Mouse (Mus musculus): ENCODE results near the gene Jagn1. TPM values are rescaled to one million over a fixed set of nuclear protein-coding genes. Genes with fewer than 3 reads are reported as not detected.

Jagn1 gene
- polyA plus RNA-seq, 1 experiment from 2014 or later: 75.1 TPM

GRCm38 (mm10) chr6:113473715-113474114, 31.3 kb downstream of the Jagn1 start:
- no peak overlapping the region for H3K9ac ChIP-seq (ENCODE audit: low read depth, low read length)
- H3K4me2 ChIP-seq (replicated peaks; ENCODE audit: low read depth, low read length): no peak overlapping the region
- WGBS: 88% methylated on average over 6 of the region's 6 CpGs
- H3K4me3 ChIP-seq (ENCODE audit: low read depth, low read length): no peak overlapping the region
- no peaks in the 10 kb centered on the region for H3K4me1 ChIP-seq (replicated peaks; ENCODE audit: control insufficient read depth, insufficient read depth, low read length)
- peaks cover 17% of the 10 kb centered on the region for H3K27me3 ChIP-seq (ENCODE audit: control insufficient read depth, insufficient read depth, low read length)
- H3K27ac ChIP-seq (ENCODE audit: low read depth, low read length): no peak overlapping the region
- no peak for ATAC-seq (ENCODE audit: low FRiP score)
- H3K36me3 ChIP-seq (ENCODE audit: control insufficient read depth, insufficient read depth, low read length): no peaks in the 10 kb centered on the region
- no peak for DNase-seq (ENCODE audit: low spot score)
- no peaks in the 10 kb centered on the region for H3K9me3 ChIP-seq (ENCODE audit: control insufficient read depth, low read length)

GRCm38 (mm10) chr6:113477353-113477752, 35.0 kb downstream of the Jagn1 start:
- Histone ChIP-seq H3K4me2 (replicated peaks; ENCODE audit: low read depth, low read length) (no peak overlapping the region), H3K4me1 (replicated peaks; ENCODE audit: control insufficient read depth, insufficient read depth, low read length) (no peaks in the 10 kb centered on the region; the same call in 1 of the 2 replicates), H3K9me3 (ENCODE audit: control insufficient read depth, low read length) (no peaks in the 10 kb centered on the region), H3K9ac (ENCODE audit: low read depth, low read length) (no peak overlapping the region), H3K27ac (ENCODE audit: low read depth, low read length) (no peak overlapping the region), H3K4me3 (ENCODE audit: low read depth, low read length) (no peak overlapping the region), H3K36me3 (ENCODE audit: control insufficient read depth, insufficient read depth, low read length) (no peaks in the 10 kb centered on the region), H3K27me3 (ENCODE audit: control insufficient read depth, insufficient read depth, low read length) (no peaks in the 10 kb centered on the region)
- peak; percentile 74 for ATAC-seq (ENCODE audit: low FRiP score)
- WGBS: 38% methylated on average over 7 of the region's 7 CpGs
- peak; percentile 40 for DNase-seq (ENCODE audit: low spot score)

- no peak for ATAC-seq (ENCODE audit: low FRiP score)
- no peak for DNase-seq (ENCODE audit: low spot score)
- Histone ChIP-seq H3K9me3 (ENCODE audit: control insufficient read depth, low read length) (no peaks in the 10 kb centered on the region), H3K36me3 (ENCODE audit: control insufficient read depth, insufficient read depth, low read length) (no peaks in the 10 kb centered on the region), H3K27ac (ENCODE audit: low read depth, low read length) (no peak overlapping the region), H3K4me2 (replicated peaks; ENCODE audit: low read depth, low read length) (no peak overlapping the region), H3K9ac (ENCODE audit: low read depth, low read length) (no peak overlapping the region), H3K4me1 (replicated peaks; ENCODE audit: control insufficient read depth, insufficient read depth, low read length) (peaks cover 2% of the 10 kb centered on the region; the same call in 1 of the 2 replicates), H3K4me3 (ENCODE audit: low read depth, low read length) (no peak overlapping the region), H3K27me3 (ENCODE audit: control insufficient read depth, insufficient read depth, low read length) (no peaks in the 10 kb centered on the region)
- WGBS: 82% methylated on average over 10 of the region's 10 CpGs
These were observed 36.5 kb downstream of the Jagn1 start for GRCm38 (mm10) chr6:113478906-113479305.

- DNase-seq (ENCODE audit: low spot score) (no peak), ATAC-seq (ENCODE audit: low FRiP score) (no peak)
- Histone ChIP-seq H3K9me3 (ENCODE audit: control insufficient read depth, low read length) (no peaks in the 10 kb centered on the region), H3K4me2 (replicated peaks; ENCODE audit: low read depth, low read length) (no peak overlapping the region), H3K36me3 (ENCODE audit: control insufficient read depth, insufficient read depth, low read length) (no peaks in the 10 kb centered on the region), H3K4me1 (replicated peaks; ENCODE audit: control insufficient read depth, insufficient read depth, low read length) (peaks cover 3% of the 10 kb centered on the region; the same call in 1 of the 2 replicates), H3K9ac (ENCODE audit: low read depth, low read length) (no peak overlapping the region), H3K27me3 (ENCODE audit: control insufficient read depth, insufficient read depth, low read length) (no peaks in the 10 kb centered on the region), H3K4me3 (ENCODE audit: low read depth, low read length) (no peak overlapping the region), H3K27ac (ENCODE audit: low read depth, low read length) (no peak overlapping the region)
- 65% methylated on average over 18 of the region's 18 CpGs for whole genome bisulfite sequencing
These were observed 38.4 kb downstream of the Jagn1 start for GRCm38 (mm10) chr6:113480555-113481373.

- Histone ChIP-seq H3K4me1 (replicated peaks; ENCODE audit: control insufficient read depth, insufficient read depth, low read length) (peaks cover 3% of the 10 kb centered on the region; the same call in 1 of the 2 replicates), H3K27ac (ENCODE audit: low read depth, low read length) (peak overlapping the region; percentile 90), H3K36me3 (ENCODE audit: control insufficient read depth, insufficient read depth, low read length) (no peaks in the 10 kb centered on the region), H3K4me3 (ENCODE audit: low read depth, low read length) (peak overlapping the region; percentile 66), H3K27me3 (ENCODE audit: control insufficient read depth, insufficient read depth, low read length) (no peaks in the 10 kb centered on the region), H3K9ac (ENCODE audit: low read depth, low read length) (peak overlapping the region; percentile 78), H3K9me3 (ENCODE audit: control insufficient read depth, low read length) (no peaks in the 10 kb centered on the region), H3K4me2 (replicated peaks; ENCODE audit: low read depth, low read length) (peak overlapping the region; percentile 86)
- DNase-seq (ENCODE audit: low spot score): peak; percentile 65
- WGBS: 2% methylated on average over 64 of the region's 65 CpGs
- peak; percentile 67 for ATAC-seq (ENCODE audit: low FRiP score)
These were observed 40.2 kb downstream of the Jagn1 start for GRCm38 (mm10) chr6:113482477-113483099.

- Histone ChIP-seq H3K4me1 (replicated peaks; ENCODE audit: control insufficient read depth, insufficient read depth, low read length) (peaks cover 3% of the 10 kb centered on the region; the same call in 1 of the 2 replicates), H3K9me3 (ENCODE audit: control insufficient read depth, low read length) (no peaks in the 10 kb centered on the region), H3K4me3 (ENCODE audit: low read depth, low read length) (peak within 1 kb of the TSS; percentile 66), H3K36me3 (ENCODE audit: control insufficient read depth, insufficient read depth, low read length) (no peaks in the 10 kb centered on the region), H3K9ac (ENCODE audit: low read depth, low read length) (peak within 1 kb of the TSS; percentile 78), H3K27me3 (ENCODE audit: control insufficient read depth, insufficient read depth, low read length) (no peaks in the 10 kb centered on the region), H3K27ac (ENCODE audit: low read depth, low read length) (peak within 1 kb of the TSS; percentile 90), H3K4me2 (replicated peaks; ENCODE audit: low read depth, low read length) (peak within 1 kb of the TSS; percentile 86)
- ATAC-seq (ENCODE audit: low FRiP score) (peak; percentile 97), DNase-seq (ENCODE audit: low spot score) (peak; percentile 94)
- WGBS: under 1% methylated on average over 26 of the region's 26 CpGs
These were observed 40.8 kb downstream of the Jagn1 start, which contains the start of gene Creld1 for GRCm38 (mm10) chr6:113483100-113483615. Gene Creld1, plus strand, starts transcription at chr6:113483297.

- 12% methylated on average over 10 of the region's 10 CpGs for WGBS
- Histone ChIP-seq H3K4me3 (ENCODE audit: low read depth, low read length) (peak overlapping the region; percentile 66), H3K4me2 (replicated peaks; ENCODE audit: low read depth, low read length) (peak overlapping the region; percentile 86), H3K27me3 (ENCODE audit: control insufficient read depth, insufficient read depth, low read length) (no peaks in the 10 kb centered on the region), H3K27ac (ENCODE audit: low read depth, low read length) (peak overlapping the region; percentile 90), H3K9ac (ENCODE audit: low read depth, low read length) (peak overlapping the region; percentile 75), H3K9me3 (ENCODE audit: control insufficient read depth, low read length) (no peaks in the 10 kb centered on the region), H3K36me3 (ENCODE audit: control insufficient read depth, insufficient read depth, low read length) (no peaks in the 10 kb centered on the region), H3K4me1 (replicated peaks; ENCODE audit: control insufficient read depth, insufficient read depth, low read length) (peaks cover 3% of the 10 kb centered on the region; the same call in 1 of the 2 replicates)
- DNase-seq (ENCODE audit: low spot score) (peak; percentile 61), ATAC-seq (ENCODE audit: low FRiP score) (peak; percentile 67)
These were observed 41.4 kb downstream of the Jagn1 start for GRCm38 (mm10) chr6:113483729-113484128.

GRCm38 (mm10) chr6:113487125-113487576, 44.8 kb downstream of the Jagn1 start:
- H3K9ac ChIP-seq (ENCODE audit: low read depth, low read length): no peak overlapping the region
- peaks cover 3% of the 10 kb centered on the region; the same call in 1 of the 2 replicates for H3K36me3 ChIP-seq (ENCODE audit: control insufficient read depth, insufficient read depth, low read length)
- no peaks in the 10 kb centered on the region for H3K27me3 ChIP-seq (ENCODE audit: control insufficient read depth, insufficient read depth, low read length)
- H3K27ac ChIP-seq (ENCODE audit: low read depth, low read length): no peak overlapping the region
- H3K4me2 ChIP-seq (replicated peaks; ENCODE audit: low read depth, low read length): no peak overlapping the region
- DNase-seq (ENCODE audit: low spot score): no peak
- ATAC-seq (ENCODE audit: low FRiP score): no peak
- WGBS: 60% methylated on average over 7 of the region's 7 CpGs
- no peaks in the 10 kb centered on the region for H3K9me3 ChIP-seq (ENCODE audit: control insufficient read depth, low read length)
- peaks cover 3% of the 10 kb centered on the region; the same call in 1 of the 2 replicates for H3K4me1 ChIP-seq (replicated peaks; ENCODE audit: control insufficient read depth, insufficient read depth, low read length)
- H3K4me3 ChIP-seq (ENCODE audit: low read depth, low read length): no peak overlapping the region
